Mouse (Mus musculus): Measurements from ENCODE around the gene BC035044.

DNA sequence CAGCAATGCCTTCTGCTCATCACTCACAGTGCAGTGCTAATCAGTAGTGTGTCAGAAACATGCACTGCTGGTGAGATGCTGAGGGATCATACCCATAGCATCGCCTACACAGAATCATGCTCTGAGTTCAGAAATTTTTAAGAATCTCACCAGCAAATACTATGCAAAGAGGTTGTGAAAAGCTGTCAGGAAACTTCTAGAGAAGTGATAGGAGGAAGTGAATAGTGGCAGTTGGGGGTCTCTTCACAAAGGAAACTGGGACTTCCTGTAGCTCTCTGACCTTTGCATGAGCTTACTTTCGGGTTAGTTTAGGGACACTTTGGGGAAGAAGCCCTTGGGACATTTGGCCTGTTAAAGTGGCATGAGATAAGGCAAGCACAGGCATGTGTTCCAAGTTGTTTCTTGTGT lies at the start of gene BC035044:
- TF ChIP-seq CTCF (IDR thresholded peaks at IDR 0.05; ENCODE audit: low read depth), result no peak
- no peak for TF ChIP-seq EP300 (optimal IDR thresholded peaks at IDR 0.05)

Measured in stomach, postnatal 0 days (tissue).